ENCODE assay signal across 15 mouse cellular contexts in genomic region chr17:75036881-75037280, GRCm38 (mm10).
"Had no signal": no experiment of that assay in that cellular context is flagged by ENCODE, and none has a peak within 500 bp of the region (broad histone marks: within the 10 kb centered on the region; RNA-seq: fewer than 3 reads in every experiment).

No protein-coding gene starts in this region.

- DNase-seq: retina, postnatal 1 day; right cerebral cortex, adult 18-20 months; right cerebral cortex, postnatal 14 days; right cerebral cortex, postnatal 25 days; right cerebral cortex, postnatal 4 days; spleen, adult 18-20 months; thymus, adult 18-20 months; thymus, adult 2 months; thymus, postnatal 14 days; thymus, postnatal 25 days; thymus, postnatal 36 days; thymus, postnatal 4 days had no signal

- H3K4me3 ChIP-seq: neural tube, embryonic 15.5 days; stomach, embryonic 15.5 days had no signal

- H3K27me3 ChIP-seq: neural tube, embryonic 15.5 days; stomach, embryonic 15.5 days had no signal

- H3K4me1 ChIP-seq: neural tube, embryonic 15.5 days had no signal

- H3K9ac ChIP-seq: neural tube, embryonic 15.5 days; stomach, embryonic 15.5 days had no signal

- H3K4me2 ChIP-seq: neural tube, embryonic 15.5 days; stomach, embryonic 15.5 days had no signal

- H3K27ac ChIP-seq: neural tube, embryonic 15.5 days; stomach, embryonic 15.5 days; stomach, postnatal 0 days had no signal

- H3K9me3 ChIP-seq: neural tube, embryonic 15.5 days; stomach, embryonic 15.5 days had no signal

- H3K36me3 ChIP-seq: neural tube, embryonic 15.5 days; stomach, embryonic 15.5 days had no signal
